Mouse (Mus musculus) liver, embryonic 14.5 days (tissue): ENCODE data around the gene Pdpk1. TPM values are rescaled to one million over a fixed set of nuclear protein-coding genes. Genes with fewer than 3 reads are reported as not detected.

Experiments
- ATAC-seq: fragments of 200-750 bp; cut with Nextera tagmentation; 2 replicates; pipeline ENCODE4 v1.8.0; 2017; ENCODE audit warnings: moderate number of reproducible peaks, mild to moderate bottlenecking, moderate library complexity; ENCODE audit not compliant: insufficient read depth
- DNase-seq, 3 experiments: peaks; one replicate each; pipeline ENCODE4 v3.0.0-alpha.2; 2012 to 2013; ENCODE audit warnings: low read depth in 3 of 3, low spot score in 3 of 3
- H3K27ac ChIP-seq: fragments of 300-500 bp; sonication (generic); 2 replicates; pipeline ENCODE4 v1.5.1; 2014; ENCODE audit warnings: moderate library complexity, mild to moderate bottlenecking, control low read depth, inconsistent platforms
- H3K27me3 ChIP-seq: fragments of 300-500 bp; sonication (generic); 2 replicates; pipeline ENCODE4 v1.6.1; 2014; ENCODE audit warnings: mild to moderate bottlenecking, low read length, moderate library complexity; ENCODE audit not compliant: control insufficient read depth, insufficient read depth
- H3K36me3 ChIP-seq: fragments of 300-500 bp; sonication (generic); replicated peaks from 2 replicates; pipeline ENCODE4 v1.6.1; 2014; ENCODE audit warnings: low read depth; ENCODE audit not compliant: control insufficient read depth, insufficient read depth
- H3K4me1 ChIP-seq, 2 experiments: fragments of 200-500 bp in 1 of 2; fragments of 300-500 bp in 1 of 2; sonication (generic) in 1 of 2; replicated peaks; 2 replicates each; pipeline ENCODE4 v1.6.1; 2012 to 2014; ENCODE audit warnings: antibody characterized with exemption in 1 of 2, inconsistent platforms in 1 of 2, low read length in 1 of 2; ENCODE audit not compliant: control insufficient read depth in 2 of 2, insufficient read depth in 2 of 2
- H3K4me2 ChIP-seq: fragments of 300-500 bp; sonication (generic); 2 replicates; pipeline ENCODE4 v1.6.1; 2014; ENCODE audit warnings: low read depth, mild to moderate bottlenecking, control low read depth, moderate library complexity
- H3K4me3 ChIP-seq, 2 experiments: fragments of 200-500 bp in 1 of 2; fragments of 300-500 bp in 1 of 2; sonication (generic) in 1 of 2; 2 replicates each; pipeline ENCODE4 v1.5.1; 2012 to 2014; ENCODE audit warnings: low read depth in 2 of 2, low read length in 2 of 2, mild to moderate bottlenecking in 2 of 2, control low read depth in 1 of 2, inconsistent platforms in 1 of 2, moderate library complexity in 1 of 2; ENCODE audit not compliant: insufficient read depth in 1 of 2
- H3K9ac ChIP-seq: fragments of 300-500 bp; sonication (generic); replicated peaks from 2 replicates; pipeline ENCODE4 v1.6.1; 2014; ENCODE audit warnings: mild to moderate bottlenecking, control low read depth, moderate library complexity
- H3K9me3 ChIP-seq: fragments of 300-500 bp; sonication (generic); 2 replicates; pipeline ENCODE4 v1.6.1; 2016; ENCODE audit warnings: low read length, mixed read lengths; ENCODE audit not compliant: control insufficient read depth
- CTCF ChIP-seq: IDR thresholded peaks from 2 replicates; pipeline ENCODE4 v1.5.1; 2016; ENCODE audit warnings: antibody characterized with exemption, low read depth, control low read depth
- EP300 ChIP-seq: IDR thresholded peaks from 2 replicates; pipeline ENCODE4 v1.6.1; 2016; ENCODE audit warnings: antibody characterized with exemption, low read depth
- WGBS: fragments of 180-500 bp; shearing (Covaris S2); extraction: QIAGEN DNeasy Blood & Tissue Kit; methylation state at CpG from one replicate; pipeline ENCODE4 v1.1.7; 2014; ENCODE audit not compliant: insufficient replicate concordance; 5-methylcytosine and 5-hydroxymethylcytosine counted together
- polyA plus RNA-seq, 2 experiments: library from polyadenylated mRNA; depleted of rRNA in 1 of 2; stranded (reverse) in 1 of 2; unstranded in 1 of 2; fragments of >200 nt; fragmentation: Nextera tagmentation in 1 of 2; extraction: Ambion mirVana in 1 of 2; gene quantifications; 2 replicates each; pipeline versions ENCODE4 v1.2.1 to v1.2.3; 2012 to 2014

Gene Pdpk1
- polyA plus RNA-seq, 2 experiments = 9.7 to 24.5 TPM

GRCm38 (mm10) chr17:24157526-24157925, 6.8 kb upstream of the Pdpk1 start:
- DNase-seq = no peak

GRCm38 (mm10) chr17:24157121-24157520, 6.4 kb upstream of the Pdpk1 start:
- no peaks in the 10 kb centered on the region for H3K9me3 ChIP-seq
- H3K27ac ChIP-seq = no peak overlapping the region
- no peak for TF ChIP-seq EP300
- TF ChIP-seq CTCF = no peak
- ATAC-seq = no peak
- peaks cover 11 to 16% of the 10 kb centered on the region in 2 experiments for H3K4me1 ChIP-seq
- H3K27me3 ChIP-seq = no peaks in the 10 kb centered on the region
- no peak overlapping the region for H3K4me3 ChIP-seq
- H3K9ac ChIP-seq = no peak overlapping the region
- no peak overlapping the region for H3K4me2 ChIP-seq
- H3K36me3 ChIP-seq = no peaks in the 10 kb centered on the region
- 80% methylated on average over 6 of the region's 6 CpGs for WGBS
- DNase-seq = no peak

More at GRCm38 (mm10) chr17:24157526-24157925, 6.8 kb upstream of the Pdpk1 start:
- Histone ChIP-seq H3K27me3 (no peaks in the 10 kb centered on the region), H3K4me3 (no peak overlapping the region), H3K4me1 (peaks cover 12 to 17% of the 10 kb centered on the region in 2 experiments), H3K9ac (no peak overlapping the region), H3K4me2 (no peak overlapping the region), H3K9me3 (no peaks in the 10 kb centered on the region), H3K27ac (no peak overlapping the region), H3K36me3 (no peaks in the 10 kb centered on the region)
- ATAC-seq = no peak
- 84% methylated on average over 4 of the region's 4 CpGs for WGBS
- TF ChIP-seq CTCF (no peak), EP300 (no peak)

- Histone ChIP-seq H3K36me3 (no peaks in the 10 kb centered on the region), H3K27me3 (no peaks in the 10 kb centered on the region), H3K9ac (no peak overlapping the region), H3K9me3 (no peaks in the 10 kb centered on the region), H3K4me3 (no peak overlapping the region), H3K27ac (no peak overlapping the region), H3K4me1 (peaks cover 10 to 15% of the 10 kb centered on the region in 2 experiments), H3K4me2 (no peak overlapping the region)
- TF ChIP-seq CTCF (no peak), EP300 (no peak)
- 63% methylated on average over 3 of the region's 3 CpGs for WGBS
- DNase-seq (no peak), ATAC-seq (no peak)
Measured at GRCm38 (mm10) chr17:24156394-24156793, 5.7 kb upstream of the Pdpk1 start.

- TF ChIP-seq CTCF (no peak), EP300 (no peak)
- Histone ChIP-seq H3K9me3 (no peaks in the 10 kb centered on the region), H3K36me3 (no peaks in the 10 kb centered on the region), H3K4me3 (no peak overlapping the region), H3K4me2 (no peak overlapping the region), H3K27ac (no peak overlapping the region), H3K9ac (no peak overlapping the region), H3K27me3 (no peaks in the 10 kb centered on the region), H3K4me1 (peaks cover 13 to 15% of the 10 kb centered on the region in 2 experiments)
- ATAC-seq (no peak), DNase-seq (no peak)
- WGBS = 83% methylated on average over 9 of the region's 9 CpGs
Measured at GRCm38 (mm10) chr17:24155742-24156141, 5.0 kb upstream of the Pdpk1 start.

GRCm38 (mm10) chr17:24154463-24154862, 3.7 kb upstream of the Pdpk1 start:
- no peak for ATAC-seq
- Histone ChIP-seq H3K9me3 (no peaks in the 10 kb centered on the region), H3K9ac (no peak overlapping the region), H3K36me3 (no peaks in the 10 kb centered on the region), H3K4me3 (no peak overlapping the region), H3K27ac (no peak overlapping the region), H3K27me3 (no peaks in the 10 kb centered on the region), H3K4me2 (no peak overlapping the region), H3K4me1 (peaks cover 13 to 15% of the 10 kb centered on the region in 2 experiments)
- TF ChIP-seq EP300 = no peak
- TF ChIP-seq CTCF = no peak
- no peak for DNase-seq
- WGBS = 59% methylated on average over 3 of the region's 3 CpGs
